Mouse (Mus musculus): ENCODE measurements at regions not wholly inside any gene's neighbourhood (a gene's known extent, or its start where the extent isn't known, plus 50 kb on each side); places are given as distances from the start of the nearest gene placed in this dataset.

- Histone ChIP-seq H3K36me3 (replicated peaks; ENCODE audit: control insufficient read depth, insufficient read depth, low read length) (no peaks in the 10 kb centered on the region), H3K9ac (replicated peaks; ENCODE audit: low read depth, low read length) (no peak overlapping the region), H3K4me1 (ENCODE audit: control insufficient read depth, insufficient read depth) (no peaks in the 10 kb centered on the region), H3K4me2 (ENCODE audit: low read depth, low read length) (no peak overlapping the region), H3K27me3 (ENCODE audit: control insufficient read depth, insufficient read depth, low read length) (no peaks in the 10 kb centered on the region), H3K4me3 (ENCODE audit: low read depth, low read length) (no peak overlapping the region), H3K9me3 (replicated peaks; ENCODE audit: control insufficient read depth, low read length) (no peaks in the 10 kb centered on the region), H3K27ac (ENCODE audit: low read depth) (no peak overlapping the region)
- DNase-seq (ENCODE audit: low spot score): no peak
- ATAC-seq (ENCODE audit: insufficient read depth, low read depth): no peak
- TF ChIP-seq CTCF (IDR thresholded peaks at IDR 0.05; ENCODE audit: low read depth) (no peak), EP300 (IDR thresholded peaks at IDR 0.05; ENCODE audit: low read depth) (no peak)
- WGBS: 73% methylated on average over 8 of the region's 8 CpGs
Observed at GRCm38 (mm10) chr9:74384206-74384896, 274.2 kb downstream of the Wdr72 start.

GRCm38 (mm10) chr9:74425594-74425993, 315.4 kb downstream of the Wdr72 start:
- H3K27me3 ChIP-seq (ENCODE audit: control insufficient read depth, insufficient read depth, low read length): no peaks in the 10 kb centered on the region
- H3K9ac ChIP-seq (replicated peaks; ENCODE audit: low read depth, low read length): no peak overlapping the region
- H3K36me3 ChIP-seq (replicated peaks; ENCODE audit: control insufficient read depth, insufficient read depth, low read length): no peaks in the 10 kb centered on the region
- DNase-seq (ENCODE audit: low spot score): no peak
- H3K9me3 ChIP-seq (replicated peaks; ENCODE audit: control insufficient read depth, low read length): no peaks in the 10 kb centered on the region
- H3K4me1 ChIP-seq (ENCODE audit: control insufficient read depth, insufficient read depth): 0 out of 2 replicates have a peak, but pooled peaks cover under 1% of the 10 kb centered on the region
- no peak for TF ChIP-seq CTCF (IDR thresholded peaks at IDR 0.05; ENCODE audit: low read depth)
- TF ChIP-seq EP300 (IDR thresholded peaks at IDR 0.05; ENCODE audit: low read depth): no peak
- no peak overlapping the region for H3K27ac ChIP-seq (ENCODE audit: low read depth)
- ATAC-seq (ENCODE audit: insufficient read depth, low read depth): no peak
- H3K4me2 ChIP-seq (ENCODE audit: low read depth, low read length): no peak overlapping the region
- H3K4me3 ChIP-seq (ENCODE audit: low read depth, low read length): no peak overlapping the region
- WGBS: 82% methylated on average over 2 of the region's 2 CpGs

- Histone ChIP-seq H3K36me3 (replicated peaks; ENCODE audit: control insufficient read depth, insufficient read depth, low read length) (no peaks in the 10 kb centered on the region), H3K4me2 (ENCODE audit: low read depth, low read length) (no peak overlapping the region), H3K9me3 (replicated peaks; ENCODE audit: control insufficient read depth, low read length) (no peaks in the 10 kb centered on the region), H3K4me1 (ENCODE audit: control insufficient read depth, insufficient read depth) (no peaks in the 10 kb centered on the region), H3K27me3 (ENCODE audit: control insufficient read depth, insufficient read depth, low read length) (no peaks in the 10 kb centered on the region), H3K9ac (replicated peaks; ENCODE audit: low read depth, low read length) (no peak overlapping the region), H3K4me3 (ENCODE audit: low read depth, low read length) (no peak overlapping the region), H3K27ac (ENCODE audit: low read depth) (no peak overlapping the region)
- DNase-seq (ENCODE audit: low spot score) (no peak), ATAC-seq (ENCODE audit: insufficient read depth, low read depth) (no peak)
- 80% methylated on average over 5 of the region's 5 CpGs for WGBS
- no peak for TF ChIP-seq EP300 (IDR thresholded peaks at IDR 0.05; ENCODE audit: low read depth)
- no peak for TF ChIP-seq CTCF (IDR thresholded peaks at IDR 0.05; ENCODE audit: low read depth)
Observed at GRCm38 (mm10) chr9:74449981-74450380, 339.8 kb downstream of the Wdr72 start.

- Histone ChIP-seq H3K9me3 (replicated peaks; ENCODE audit: control insufficient read depth, low read length) (no peaks in the 10 kb centered on the region), H3K27ac (ENCODE audit: low read depth) (no peak overlapping the region), H3K4me2 (ENCODE audit: low read depth, low read length) (no peak overlapping the region), H3K4me3 (ENCODE audit: low read depth, low read length) (no peak overlapping the region), H3K36me3 (replicated peaks; ENCODE audit: control insufficient read depth, insufficient read depth, low read length) (no peaks in the 10 kb centered on the region), H3K4me1 (ENCODE audit: control insufficient read depth, insufficient read depth) (no peaks in the 10 kb centered on the region), H3K27me3 (ENCODE audit: control insufficient read depth, insufficient read depth, low read length) (no peaks in the 10 kb centered on the region), H3K9ac (replicated peaks; ENCODE audit: low read depth, low read length) (no peak overlapping the region)
- no peak for DNase-seq (ENCODE audit: low spot score)
- 39% methylated on average over 2 of the region's 2 CpGs for WGBS
- TF ChIP-seq CTCF (IDR thresholded peaks at IDR 0.05; ENCODE audit: low read depth) (no peak), EP300 (IDR thresholded peaks at IDR 0.05; ENCODE audit: low read depth) (no peak)
- ATAC-seq (ENCODE audit: insufficient read depth, low read depth): no peak
Observed at GRCm38 (mm10) chr9:74461084-74461483, 350.9 kb downstream of the Wdr72 start.

GRCm38 (mm10) chr9:74476830-74477229, 366.7 kb downstream of the Wdr72 start:
- no peak overlapping the region for H3K27ac ChIP-seq (ENCODE audit: low read depth)
- no peaks in the 10 kb centered on the region for H3K4me1 ChIP-seq (ENCODE audit: control insufficient read depth, insufficient read depth)
- no peak for TF ChIP-seq CTCF (IDR thresholded peaks at IDR 0.05; ENCODE audit: low read depth)
- TF ChIP-seq EP300 (IDR thresholded peaks at IDR 0.05; ENCODE audit: low read depth): no peak
- H3K9me3 ChIP-seq (replicated peaks; ENCODE audit: control insufficient read depth, low read length): no peaks in the 10 kb centered on the region
- H3K27me3 ChIP-seq (ENCODE audit: control insufficient read depth, insufficient read depth, low read length): no peaks in the 10 kb centered on the region
- no peaks in the 10 kb centered on the region for H3K36me3 ChIP-seq (replicated peaks; ENCODE audit: control insufficient read depth, insufficient read depth, low read length)
- no peak overlapping the region for H3K4me2 ChIP-seq (ENCODE audit: low read depth, low read length)
- H3K9ac ChIP-seq (replicated peaks; ENCODE audit: low read depth, low read length): no peak overlapping the region
- H3K4me3 ChIP-seq (ENCODE audit: low read depth, low read length): no peak overlapping the region
- no peak for ATAC-seq (ENCODE audit: insufficient read depth, low read depth)
- DNase-seq (ENCODE audit: low spot score): no peak
- 20% methylated on average over 2 of the region's 2 CpGs for WGBS

GRCm38 (mm10) chr9:74479273-74479672, 369.1 kb downstream of the Wdr72 start:
- no peak overlapping the region for H3K9ac ChIP-seq (replicated peaks; ENCODE audit: low read depth, low read length)
- H3K4me3 ChIP-seq (ENCODE audit: low read depth, low read length): no peak overlapping the region
- no peak overlapping the region for H3K27ac ChIP-seq (ENCODE audit: low read depth)
- no peak for TF ChIP-seq CTCF (IDR thresholded peaks at IDR 0.05; ENCODE audit: low read depth)
- TF ChIP-seq EP300 (IDR thresholded peaks at IDR 0.05; ENCODE audit: low read depth): no peak
- H3K9me3 ChIP-seq (replicated peaks; ENCODE audit: control insufficient read depth, low read length): no peaks in the 10 kb centered on the region
- 79% methylated on average over 8 of the region's 8 CpGs for WGBS
- H3K4me1 ChIP-seq (ENCODE audit: control insufficient read depth, insufficient read depth): no peaks in the 10 kb centered on the region
- H3K4me2 ChIP-seq (ENCODE audit: low read depth, low read length): no peak overlapping the region
- ATAC-seq (ENCODE audit: insufficient read depth, low read depth) (no peak), DNase-seq (ENCODE audit: low spot score) (no peak)
- no peaks in the 10 kb centered on the region for H3K27me3 ChIP-seq (ENCODE audit: control insufficient read depth, insufficient read depth, low read length)
- no peaks in the 10 kb centered on the region for H3K36me3 ChIP-seq (replicated peaks; ENCODE audit: control insufficient read depth, insufficient read depth, low read length)

All from heart, postnatal 0 days (tissue).